Mouse (Mus musculus) heart, postnatal 36 days (tissue): ENCODE data around the gene 1700069L16Rik. TPM values are rescaled to one million over a fixed set of nuclear protein-coding genes. Genes with fewer than 3 reads are reported as not detected.
A peak's percentile ranks its signal among the peaks of the same experiment; 100 is the strongest.

ENCODE experiments used
- DNase-seq, 2 experiments: peaks; one replicate each; pipeline ENCODE4 v3.0.0; 2021 to 2022
- intact Hi-C: fragments of 180-260 bp; cut with DNase I; formaldehyde crosslinking; loops from one replicate; pipeline ENCODE4 v1.15.1; 2025
- total RNA-seq, 2 experiments: library from RNA; stranded (reverse); gene quantifications; 2 replicates each; pipeline ENCODE4 v1.2.3; 2021

1700069L16Rik gene
- total RNA-seq, 2 experiments from 2014 or later: not detected

DNA sequence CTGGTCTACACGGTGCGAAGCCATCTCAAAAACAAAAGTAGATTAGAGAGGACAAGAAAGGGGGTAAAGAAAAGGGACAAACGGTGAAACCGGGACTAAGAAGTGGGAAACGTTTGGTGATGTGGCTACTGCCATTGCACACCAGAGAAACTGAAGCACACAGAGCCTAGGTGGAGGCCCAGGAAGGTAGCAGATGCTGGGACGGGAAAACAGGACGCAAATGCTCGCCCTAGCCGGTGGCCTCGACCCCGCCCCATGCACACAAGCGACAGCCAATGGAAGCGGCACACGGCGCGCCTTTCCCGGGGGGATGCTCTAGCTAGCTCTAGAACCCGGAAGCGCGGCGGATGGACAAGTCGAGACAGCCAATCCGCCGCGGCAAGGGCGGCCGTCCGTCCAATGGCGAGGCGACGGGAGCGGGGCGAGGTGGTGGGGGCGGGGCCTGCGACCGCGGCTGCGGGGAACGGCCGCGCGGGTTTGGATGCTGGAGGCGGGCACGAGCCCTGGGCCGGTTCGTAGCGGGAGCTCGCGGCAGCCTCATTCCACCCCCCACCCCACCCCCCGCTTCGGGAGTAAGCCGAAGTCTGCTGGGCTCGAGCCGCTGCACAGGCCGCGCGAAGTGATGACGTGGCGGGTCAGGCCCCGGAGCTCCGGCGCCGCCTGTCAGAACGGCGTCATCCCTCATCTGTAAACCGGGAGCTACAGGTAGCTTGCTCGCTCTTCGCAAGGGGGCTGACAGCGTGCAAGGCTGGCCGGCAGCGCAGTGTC is 11.0 kb upstream of the 1700069L16Rik start, which contains the start of gene Ficd:
Gene Ficd (plus strand): TSS at position 459 of the 768 bp plus-strand sequence.
- intact Hi-C loops: loop anchor here (2.0 kb wide), 1 partner anchor 35 kb away; no protein-coding TSS in a partner anchor
- peak; percentile 90 to 93 for DNase-seq

DNA sequence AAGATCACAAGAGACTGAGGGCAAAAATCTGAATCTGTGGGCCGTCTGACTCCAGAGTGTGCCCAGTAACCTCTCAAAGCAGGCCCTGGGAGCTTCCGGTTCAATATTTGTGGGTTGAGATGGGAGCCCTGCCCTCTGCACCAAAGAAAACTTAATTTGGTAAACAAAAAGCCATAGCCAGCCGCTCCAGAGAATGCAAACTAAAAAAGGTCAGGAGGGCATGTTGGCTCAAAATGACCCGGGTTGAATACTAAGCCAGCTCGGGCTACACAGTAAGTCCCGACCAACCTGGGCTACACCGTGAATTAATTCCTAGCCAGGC is 10.4 kb upstream of the 1700069L16Rik start:
- no peak for DNase-seq
- intact Hi-C loops: no loop called here

DNA sequence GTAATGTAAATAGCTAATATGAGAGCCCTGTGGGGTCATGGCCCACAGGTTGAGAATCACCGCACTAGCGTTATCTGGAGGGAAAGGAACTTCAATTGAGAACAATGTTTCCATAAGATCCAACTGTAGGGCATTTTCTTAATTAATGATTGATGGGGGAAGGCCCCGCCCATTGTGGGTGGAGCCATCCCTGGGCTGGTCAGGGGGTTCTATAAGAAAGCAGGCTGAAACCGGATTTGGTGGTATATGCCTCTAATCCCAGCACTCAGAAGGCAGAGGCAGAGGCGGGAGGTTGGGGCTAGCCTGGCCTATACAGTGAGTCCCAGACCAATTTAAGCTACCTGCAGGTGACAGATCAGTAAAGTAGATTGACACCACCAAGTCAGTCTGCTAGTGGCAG is 9.8 kb upstream of the 1700069L16Rik start:
- intact Hi-C loops: no loop called here
- DNase-seq: no peak

DNA sequence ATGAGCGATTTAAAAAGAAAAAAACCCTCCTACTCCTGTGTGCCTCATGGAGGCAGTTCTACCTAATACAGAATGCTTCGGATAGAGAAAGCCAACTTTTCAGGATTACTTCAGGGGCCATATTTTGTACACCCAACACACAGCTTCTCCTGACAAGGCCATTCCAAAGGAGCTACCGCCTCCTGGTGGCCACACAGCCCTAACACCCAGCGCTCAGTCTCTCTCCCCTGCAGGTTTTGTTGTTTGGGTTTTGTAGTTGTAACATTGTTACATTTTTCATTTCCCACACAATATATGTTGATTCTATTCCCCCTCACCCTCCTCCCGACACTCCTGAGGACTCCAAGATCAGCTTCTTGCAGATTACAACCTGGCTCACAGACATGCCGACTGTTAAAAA is 7.6 kb upstream of the 1700069L16Rik start:
- DNase-seq: peak; percentile 51 to 74
- intact Hi-C loops: loop anchor here (1.0 kb wide), 1 partner anchor 366 kb away; no protein-coding TSS in a partner anchor

DNA sequence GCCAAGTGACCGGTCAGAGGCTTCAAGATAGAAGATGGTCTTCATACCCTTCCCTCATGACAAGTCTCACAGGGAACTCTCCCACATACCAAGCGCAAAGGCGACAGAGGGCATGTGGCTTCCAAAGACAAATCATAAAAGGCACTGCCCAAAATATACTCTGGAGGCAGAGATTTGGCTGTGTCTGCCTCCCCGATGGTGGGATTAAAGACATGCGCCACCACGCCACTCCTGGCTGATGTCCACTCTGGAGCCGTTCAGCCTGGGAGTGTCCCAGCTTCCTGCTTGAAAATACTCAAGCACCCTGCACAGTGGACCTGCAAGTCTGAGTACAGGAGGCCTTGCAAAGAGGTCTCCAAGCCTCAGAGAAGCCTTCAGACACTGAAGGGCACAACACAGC is 6.6 kb upstream of the 1700069L16Rik start:
- intact Hi-C loops: no loop called here
- no peak for DNase-seq

DNA sequence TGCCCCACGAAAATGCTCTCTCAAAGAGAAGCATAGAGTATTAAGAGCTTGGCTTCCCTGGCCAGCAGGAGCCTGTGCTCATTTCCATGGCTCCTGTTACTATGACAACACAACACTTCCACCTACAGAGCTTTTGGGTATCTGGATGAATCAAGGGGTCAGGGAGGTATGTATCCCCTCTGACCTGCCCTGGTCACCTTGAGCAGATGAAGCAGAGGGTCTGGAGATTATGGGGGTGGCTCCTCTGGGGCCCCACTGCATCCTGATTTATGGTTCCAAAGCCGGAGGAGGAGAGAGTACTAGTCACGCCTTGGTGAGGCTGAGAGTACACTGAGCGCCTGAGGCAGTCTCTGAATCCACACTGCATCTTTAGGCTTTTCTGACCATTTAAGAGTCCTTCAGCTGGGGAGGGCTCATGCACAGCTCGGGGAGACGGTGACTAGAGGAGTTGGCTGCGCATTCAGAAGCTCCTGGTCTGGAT is 6.1 kb upstream of the 1700069L16Rik start:
- intact Hi-C loops: no loop called here
- no peak for DNase-seq

DNA sequence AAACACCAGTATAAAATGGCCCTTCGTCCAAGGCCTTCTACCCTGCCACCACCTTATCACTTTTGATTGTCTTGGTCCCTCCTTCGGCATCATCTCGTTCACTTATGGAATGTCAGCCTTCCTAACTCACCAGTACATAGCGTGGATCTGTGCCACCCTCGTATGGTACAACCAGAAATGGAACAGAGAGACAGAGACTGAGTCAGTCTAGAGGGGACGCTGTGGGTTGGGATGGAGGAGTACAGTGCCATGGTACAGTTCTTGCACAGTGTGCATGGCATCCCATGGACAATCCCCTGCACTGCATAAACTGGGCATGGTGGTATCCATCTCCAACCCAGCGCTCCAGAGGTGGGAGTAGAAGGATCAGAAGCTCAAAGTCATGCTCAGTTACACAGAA is 4.1 kb upstream of the 1700069L16Rik start:
- intact Hi-C loops: no loop called here
- DNase-seq: no peak

DNA sequence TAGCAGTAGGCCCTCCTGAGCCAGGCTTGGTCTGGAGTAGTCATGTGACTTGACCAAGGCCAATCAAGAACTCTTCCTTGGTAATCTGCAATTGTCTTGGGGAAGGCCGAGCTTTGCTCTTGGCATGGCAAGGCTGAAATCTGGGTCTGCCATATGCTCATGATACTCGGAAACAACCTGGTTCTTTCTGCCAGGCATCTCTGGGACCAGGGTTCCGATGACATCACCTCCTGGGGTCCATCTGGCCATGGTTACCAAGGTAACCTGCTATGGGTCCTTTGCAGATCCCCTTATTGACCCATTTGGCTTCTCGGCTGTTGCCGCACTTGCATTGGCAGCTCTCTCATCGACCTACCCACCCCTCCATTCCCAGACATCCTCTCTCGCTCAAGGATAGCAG is 3.4 kb upstream of the 1700069L16Rik start:
- no peak for DNase-seq
- intact Hi-C loops: no loop called here

DNA sequence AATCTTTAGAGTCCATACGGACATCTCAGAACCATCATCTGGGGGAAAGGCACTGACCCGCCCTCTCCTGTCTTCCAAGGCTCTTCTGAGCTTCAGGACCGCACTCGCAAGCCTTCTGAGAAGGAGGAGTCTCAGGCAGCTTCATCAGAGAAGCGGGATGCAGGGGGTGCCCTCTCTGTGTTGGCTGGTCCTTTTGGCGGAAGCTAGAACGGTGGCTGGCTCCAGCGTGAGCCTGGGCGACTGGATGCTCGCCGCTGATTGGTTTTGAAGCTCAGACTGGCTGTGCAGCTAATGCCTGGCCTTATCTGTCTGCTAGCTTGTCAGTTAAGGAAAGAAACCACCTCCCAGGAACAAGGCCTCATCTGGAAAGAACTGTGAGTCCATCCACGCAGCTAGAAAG is 2.7 kb upstream of the 1700069L16Rik start:
- no peak for DNase-seq
- intact Hi-C loops: no loop called here

DNA sequence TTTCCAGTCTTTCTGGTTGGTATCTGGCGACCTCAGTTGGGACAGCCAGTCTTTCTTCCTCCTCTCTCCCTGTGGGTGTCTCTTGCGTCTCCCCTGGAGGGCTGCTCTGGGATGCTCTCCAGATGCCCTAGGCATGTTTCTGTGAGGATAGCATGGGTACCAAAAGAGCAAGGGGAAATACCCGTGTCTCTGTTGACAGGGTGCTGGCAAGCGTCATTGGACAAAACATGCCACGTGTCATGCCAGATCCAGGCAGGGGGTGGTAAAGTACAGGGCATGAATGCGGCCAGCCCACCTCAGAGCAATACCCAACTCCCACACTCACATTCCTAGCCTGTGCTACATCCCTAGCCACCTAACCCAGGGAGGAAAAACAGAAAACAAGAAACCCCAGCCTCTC is 2.0 kb upstream of the 1700069L16Rik start:
- no peak for DNase-seq
- intact Hi-C loops: no loop called here

DNA sequence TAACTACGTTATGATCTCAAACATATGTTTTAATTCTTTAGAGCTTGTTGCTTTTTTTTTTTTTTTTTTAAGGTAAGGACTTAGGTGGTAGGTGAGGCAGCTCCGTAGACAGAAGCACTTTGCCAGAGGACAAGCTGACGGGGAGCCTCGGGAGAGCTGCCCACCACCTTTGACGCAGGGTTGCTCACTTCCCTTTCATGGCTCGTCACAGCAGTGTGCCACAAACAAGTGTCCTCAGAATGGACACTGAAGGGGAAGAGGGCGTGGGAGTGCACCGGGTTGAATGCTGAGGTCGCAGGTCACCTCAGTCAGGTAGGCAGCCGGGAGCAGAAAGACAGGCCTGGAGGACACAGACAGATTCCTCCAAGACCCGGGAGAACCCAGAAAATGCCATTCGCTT is 845 bp upstream of the 1700069L16Rik start:
- intact Hi-C loops: no loop called here
- DNase-seq: no peak

DNA sequence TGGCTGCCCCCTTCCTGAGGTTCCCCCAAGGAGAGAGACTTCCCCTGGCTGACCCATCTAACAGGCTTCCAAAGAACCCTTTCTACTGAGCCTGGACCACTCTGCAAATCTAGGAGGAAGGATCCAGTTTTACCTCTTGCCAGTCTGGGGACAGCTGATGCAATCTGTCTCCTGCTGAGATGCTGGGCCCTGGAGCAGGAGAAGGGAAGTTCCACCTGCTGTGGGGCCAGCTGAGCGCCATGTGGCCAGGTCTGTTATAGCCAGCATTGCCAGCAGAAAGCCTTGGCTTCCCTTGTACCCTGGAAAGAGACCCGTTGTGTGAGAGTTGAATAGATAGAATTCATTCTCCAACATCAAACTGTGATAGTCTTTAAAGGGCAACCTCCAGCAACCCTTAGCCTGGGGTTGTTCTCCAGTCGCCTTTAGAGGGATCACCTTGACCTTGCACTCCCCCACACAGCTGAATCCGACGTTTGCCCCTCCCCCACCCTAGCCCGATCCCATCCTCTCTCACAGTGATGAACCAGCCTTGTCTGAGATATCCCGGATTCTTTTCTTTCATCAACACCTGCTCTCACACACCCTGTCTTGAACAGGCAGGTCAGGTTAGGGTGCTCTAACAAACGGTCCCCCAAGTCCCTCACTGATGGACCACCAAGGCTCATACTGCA is 870 bp downstream of the 1700069L16Rik start:
- intact Hi-C loops: loop anchor here (1.0 to 5.0 kb wide), 5 partner anchors 46 to 357 kb away; partner anchors contain the start of gene Cmklr1
- no peak for DNase-seq

DNA sequence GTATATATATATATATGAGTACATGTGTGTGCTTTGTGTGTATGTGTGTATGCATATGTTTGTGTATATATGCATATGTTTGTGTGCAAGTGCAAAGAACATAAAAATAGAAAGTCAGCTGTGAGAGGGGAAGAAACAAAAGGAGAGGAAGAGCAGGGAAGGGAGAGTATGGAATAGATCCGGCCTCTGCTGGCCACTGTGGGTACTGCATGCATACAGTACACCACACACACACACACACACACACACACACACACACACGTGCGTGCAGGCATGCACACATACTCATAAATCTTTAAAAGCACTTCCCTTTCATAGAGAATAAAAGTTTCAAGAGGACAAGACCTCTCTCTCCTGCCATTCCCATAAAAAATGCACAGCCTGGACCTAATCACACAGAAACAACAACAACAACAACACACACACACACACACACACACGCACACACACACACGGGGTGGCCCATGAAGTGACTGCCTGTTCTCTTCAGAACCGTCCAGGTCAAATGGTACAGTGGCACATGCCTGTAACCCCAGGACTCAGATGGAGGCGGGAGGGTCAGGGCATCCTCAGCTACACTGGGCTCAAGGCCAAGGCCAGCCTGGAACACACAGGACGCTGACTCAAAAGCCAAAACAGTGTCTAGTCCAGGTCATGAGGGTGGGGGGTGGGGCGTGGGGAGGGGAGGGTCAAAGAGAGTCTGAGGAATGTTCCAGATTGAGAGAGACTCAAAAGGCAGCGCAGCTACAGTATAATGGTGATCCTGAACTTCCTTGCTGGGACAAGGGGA is 2.2 kb downstream of the 1700069L16Rik start:
- intact Hi-C loops: loop anchor here (5.0 kb wide), 2 partner anchors 45 to 70 kb away; partner anchors contain the start of gene Cmklr1
- no peak for DNase-seq

DNA sequence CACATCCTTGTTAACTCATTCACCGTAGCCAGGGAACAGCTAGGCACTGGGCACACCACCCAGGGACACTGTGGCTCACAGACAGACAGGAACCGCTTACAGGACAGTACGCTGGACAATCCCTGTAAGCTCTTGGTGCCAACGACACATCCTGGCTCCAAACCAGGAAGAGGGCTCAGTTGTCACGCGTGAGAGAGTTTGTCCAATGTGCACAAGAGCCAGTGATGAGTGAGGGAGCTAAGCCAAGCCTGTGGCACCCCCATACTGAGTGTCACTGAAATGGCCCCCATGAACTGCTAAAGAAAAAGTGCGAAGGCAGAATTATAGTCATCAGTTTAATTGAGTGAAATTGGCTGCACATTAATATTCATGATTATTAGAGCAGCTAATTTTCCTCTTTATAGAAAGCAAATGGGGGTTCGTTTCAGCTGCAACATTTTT is 5.3 kb downstream of the 1700069L16Rik start:
- intact Hi-C loops: no loop called here
- DNase-seq: no peak

DNA sequence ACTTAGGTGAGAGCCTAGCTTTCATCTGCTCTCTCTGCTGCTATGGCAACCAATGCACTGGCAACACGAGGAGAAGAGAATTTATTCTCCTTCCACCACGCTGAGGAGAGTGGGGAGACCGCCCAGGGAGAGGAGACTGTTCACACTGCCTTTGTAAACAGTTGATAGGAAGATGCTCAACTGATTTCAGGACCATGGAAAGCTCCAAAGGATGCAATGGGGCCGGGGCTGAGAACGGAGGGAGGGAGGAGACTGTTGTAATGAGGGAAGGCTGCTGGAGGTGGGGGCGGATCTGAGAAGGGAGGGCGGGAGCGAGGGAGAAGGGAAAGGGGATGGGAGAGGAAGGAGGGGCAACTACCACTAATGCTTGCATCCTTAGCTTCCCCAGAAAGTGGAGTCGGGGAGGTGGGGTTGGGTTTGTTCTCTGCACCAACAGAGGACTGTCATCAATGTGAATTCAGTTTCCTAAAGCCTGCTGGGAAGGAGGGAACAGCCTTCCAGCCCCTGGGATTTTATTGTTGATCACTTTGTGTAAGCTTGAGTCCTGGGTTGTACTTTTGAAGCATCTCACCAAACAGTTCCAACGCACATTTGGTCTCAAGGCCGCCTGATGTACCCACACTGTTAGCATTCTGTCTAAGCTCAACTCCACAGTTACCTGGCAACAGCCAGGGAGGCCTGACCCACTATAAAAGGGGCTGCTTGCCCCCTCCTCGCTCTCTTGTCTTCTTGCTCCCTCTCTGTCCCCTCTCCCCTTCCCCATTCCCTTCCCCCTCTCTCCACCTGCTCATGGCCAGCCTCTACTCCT is 7.8 kb downstream of the 1700069L16Rik start:
- intact Hi-C loops: no loop called here
- no peak for DNase-seq

DNA sequence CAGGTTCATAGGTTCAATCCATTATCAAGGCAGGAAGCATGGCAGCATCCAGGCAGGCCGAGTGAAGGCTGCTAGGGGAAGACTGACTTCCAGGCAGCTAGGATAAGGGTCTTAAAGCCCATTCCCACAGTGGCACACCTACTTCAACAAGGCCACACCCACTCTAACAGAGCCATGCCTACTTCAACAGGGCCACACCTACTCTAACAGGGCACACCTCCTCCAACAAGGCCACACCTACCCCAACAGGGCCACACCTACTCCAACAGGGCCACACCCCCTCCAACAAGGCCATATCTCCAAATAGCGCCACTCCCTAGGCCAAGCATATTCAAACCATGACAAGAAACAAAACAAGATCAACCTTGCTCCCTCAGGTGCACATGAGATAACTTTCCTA is 11.7 kb downstream of the 1700069L16Rik start:
- intact Hi-C loops: no loop called here
- DNase-seq: no peak

DNA sequence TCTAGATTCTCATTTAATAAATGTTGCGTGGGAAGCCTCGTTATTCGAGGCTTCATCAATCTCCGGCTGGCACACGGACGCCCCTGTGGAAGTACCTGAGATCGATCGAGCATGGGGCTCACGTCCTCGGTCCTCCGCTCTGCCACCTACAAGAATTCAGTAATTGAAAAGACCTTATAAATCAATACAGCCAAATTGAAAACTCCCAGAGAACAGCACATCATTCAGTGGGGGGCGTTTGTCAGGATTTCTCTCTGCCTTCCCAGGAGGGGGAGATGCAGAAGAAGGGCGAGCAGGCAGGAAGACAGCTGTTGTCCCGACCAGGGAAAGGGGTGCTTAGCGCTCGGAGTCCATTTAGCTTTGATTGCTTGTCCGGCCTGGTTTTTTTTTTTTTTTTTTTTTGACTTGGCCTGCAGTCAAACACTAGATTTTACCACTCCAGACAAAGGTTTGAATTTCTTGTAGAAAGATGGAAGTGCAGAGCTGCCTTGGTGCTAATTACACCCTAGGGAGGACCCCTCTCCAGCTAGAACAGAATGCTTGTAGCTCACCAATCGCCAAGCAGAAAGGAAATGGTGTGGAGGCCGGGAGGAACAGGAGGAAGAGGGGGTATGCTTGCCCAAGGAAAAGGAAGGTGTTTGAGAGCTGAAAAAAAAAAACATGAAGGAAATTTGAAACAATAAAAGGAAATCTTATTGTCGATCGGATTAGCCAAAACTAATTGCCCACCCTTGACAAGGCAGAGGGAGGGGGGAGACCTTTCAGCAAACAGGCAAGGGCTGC is 20.6 kb downstream of the 1700069L16Rik start:
- no peak for DNase-seq
- intact Hi-C loops: no loop called here

DNA sequence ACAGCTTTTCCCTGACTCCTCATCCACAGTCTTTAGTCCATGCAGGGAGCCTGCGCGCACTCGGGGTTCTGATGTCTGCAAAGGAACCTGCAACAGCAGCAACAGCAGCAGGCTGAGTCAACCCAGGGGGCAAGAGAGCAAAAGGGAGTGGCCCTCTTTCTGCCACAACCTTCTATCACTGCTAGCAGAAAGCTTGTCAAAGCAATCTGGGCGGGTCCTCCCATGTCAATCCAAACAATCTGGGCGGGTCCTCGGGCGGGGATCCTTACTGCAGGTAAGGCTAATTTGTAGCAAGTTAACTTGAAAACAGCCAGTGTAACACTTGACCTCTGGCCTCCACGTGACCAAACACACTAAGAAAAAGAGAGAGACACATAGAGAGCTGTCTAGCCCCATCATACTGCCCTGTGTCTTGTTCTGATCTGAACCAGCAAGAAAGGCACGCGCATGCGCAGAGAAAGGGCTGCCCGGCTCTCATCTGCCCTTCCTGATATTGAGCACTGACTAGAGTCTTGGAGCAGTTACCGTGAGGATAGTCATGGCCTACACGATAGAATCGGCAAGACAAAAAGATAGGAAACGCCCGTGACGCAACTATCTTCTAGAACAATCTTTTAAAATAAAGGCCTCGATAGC is 24.1 kb downstream of the 1700069L16Rik start:
- intact Hi-C loops: no loop called here
- DNase-seq: no peak

DNA sequence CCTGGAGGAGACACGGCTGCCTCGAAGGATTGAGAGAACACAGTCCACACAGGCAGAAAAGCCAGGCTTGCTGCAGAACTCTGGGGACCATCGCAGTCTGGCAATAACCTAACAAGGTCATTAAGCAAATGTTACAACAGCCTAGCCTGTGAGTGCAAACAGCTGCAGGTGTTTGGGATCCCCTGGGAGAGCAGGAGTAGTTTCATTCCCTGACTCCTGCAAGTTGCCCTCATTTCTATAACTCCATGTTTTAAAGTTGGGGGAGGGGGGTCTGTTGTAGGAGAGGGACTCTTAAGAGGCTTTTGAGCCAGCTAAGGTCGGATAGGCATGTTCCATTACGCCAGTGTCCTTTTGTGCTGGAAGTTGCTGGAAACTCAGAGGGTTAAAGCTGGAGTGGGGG is 30.2 kb downstream of the 1700069L16Rik start:
- no peak for DNase-seq
- intact Hi-C loops: no loop called here
